Mouse (Mus musculus): Measurements from ENCODE around the gene Rxrg. TPM values are rescaled to one million over a fixed set of nuclear protein-coding genes. Genes with fewer than 3 reads are reported as not detected.
A peak's percentile ranks its signal among the peaks of the same experiment; 100 is the strongest.

Gene Rxrg
- polyA plus RNA-seq, 1 experiment from 2014 or later, result 32.8 TPM

- 9% methylated on average over 9 of the region's 9 CpGs for WGBS
- H3K9me3 ChIP-seq, result no peaks in the 10 kb centered on the region
- ATAC-seq (replicated peaks), result peak; percentile 78
- no peaks in the 10 kb centered on the region for H3K36me3 ChIP-seq
- peak overlapping the region; percentile 66 for H3K27ac ChIP-seq (replicated peaks)
- no peaks in the 10 kb centered on the region; the same call in 1 of the 2 replicates for H3K27me3 ChIP-seq
- peak overlapping the region; percentile 21 for H3K4me3 ChIP-seq
- no peak overlapping the region; the same call in 1 of the 2 replicates for H3K9ac ChIP-seq (replicated peaks)
- peak overlapping the region; percentile 47 for H3K4me2 ChIP-seq (replicated peaks)
- H3K4me1 ChIP-seq, result peaks cover 22% of the 10 kb centered on the region
These were observed 10.1 kb downstream of the Rxrg start for GRCm38 (mm10) chr1:167608201-167608741.

DNA sequence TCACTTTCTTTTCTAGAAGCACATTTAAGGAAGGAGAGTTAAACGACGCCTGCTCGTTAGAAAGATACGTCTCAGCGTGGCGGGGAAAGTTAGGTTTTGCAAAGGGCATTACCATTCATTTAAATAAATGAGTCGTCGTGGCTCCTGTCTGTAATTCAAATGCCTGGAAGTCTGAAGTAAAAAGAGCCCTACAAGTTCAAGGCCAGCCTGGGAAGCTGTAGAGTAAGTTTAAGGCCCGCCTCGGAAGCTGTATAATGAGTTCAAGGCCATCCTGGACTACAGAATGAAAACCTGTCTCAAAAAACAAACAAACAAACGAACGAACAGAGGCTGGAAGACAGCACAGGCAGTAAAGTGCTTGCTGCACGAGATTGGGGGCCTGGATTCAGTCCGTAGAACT, 18.9 kb downstream of the Rxrg start:
- no peaks in the 10 kb centered on the region for H3K27me3 ChIP-seq
- no peak overlapping the region for H3K4me2 ChIP-seq (replicated peaks)
- H3K27ac ChIP-seq (replicated peaks), result no peak overlapping the region
- ATAC-seq (replicated peaks), result no peak
- no peak overlapping the region for H3K9ac ChIP-seq (replicated peaks)
- no peaks in the 10 kb centered on the region for H3K36me3 ChIP-seq
- H3K4me3 ChIP-seq, result no peak overlapping the region
- H3K9me3 ChIP-seq, result no peaks in the 10 kb centered on the region
- H3K4me1 ChIP-seq, result no peaks in the 10 kb centered on the region
- 55% methylated on average over 14 of the region's 14 CpGs for WGBS

GRCm38 (mm10) chr1:167617995-167618489, 19.9 kb downstream of the Rxrg start:
- no peak overlapping the region for H3K4me3 ChIP-seq
- WGBS, result 81% methylated on average over 18 of the region's 18 CpGs
- no peak for ATAC-seq (replicated peaks)

DNA sequence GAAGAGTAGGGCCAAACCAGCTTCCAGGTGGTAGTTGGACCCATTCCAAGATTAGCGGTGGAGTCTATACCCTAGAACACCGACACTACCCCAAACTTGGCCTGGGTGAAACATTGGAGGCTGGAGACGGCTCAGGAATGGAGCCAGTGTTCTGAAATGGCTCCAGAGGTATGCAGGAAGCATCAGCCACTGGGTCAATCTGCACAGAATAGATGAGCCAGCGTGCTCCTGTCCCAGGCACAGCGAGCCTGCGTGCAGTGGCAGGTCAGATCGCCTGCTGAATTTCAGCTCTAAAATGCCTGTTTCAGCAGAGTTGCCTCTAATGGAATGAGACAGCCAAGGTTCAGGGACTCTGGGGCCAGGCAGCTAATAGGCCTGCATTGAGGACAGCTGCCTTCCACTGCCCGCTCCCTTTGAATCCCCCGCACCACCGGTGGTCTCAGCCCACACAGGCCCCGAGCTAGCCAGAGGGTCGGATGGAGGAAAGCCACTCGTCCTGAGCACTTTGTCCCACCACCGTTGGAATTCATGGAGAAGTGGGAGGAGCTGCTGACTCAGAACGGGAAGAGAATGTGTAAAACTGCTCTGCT, 22.1 kb downstream of the Rxrg start:
- no peak overlapping the region for H3K9ac ChIP-seq (replicated peaks)
- H3K9me3 ChIP-seq, result no peaks in the 10 kb centered on the region
- no peaks in the 10 kb centered on the region for H3K27me3 ChIP-seq
- no peak overlapping the region for H3K4me3 ChIP-seq
- H3K4me1 ChIP-seq, result no peaks in the 10 kb centered on the region
- H3K4me2 ChIP-seq (replicated peaks), result no peak overlapping the region
- 63% methylated on average over 15 of the region's 15 CpGs for WGBS
- H3K36me3 ChIP-seq, result no peaks in the 10 kb centered on the region
- H3K27ac ChIP-seq (replicated peaks), result no peak overlapping the region
- no peak for ATAC-seq (replicated peaks)

More at GRCm38 (mm10) chr1:167617995-167618489, 19.9 kb downstream of the Rxrg start:
- no peaks in the 10 kb centered on the region for H3K27me3 ChIP-seq
- H3K4me1 ChIP-seq, result no peaks in the 10 kb centered on the region
- H3K9ac ChIP-seq (replicated peaks), result no peak overlapping the region
- no peak overlapping the region for H3K27ac ChIP-seq (replicated peaks)
- no peaks in the 10 kb centered on the region for H3K36me3 ChIP-seq
- no peaks in the 10 kb centered on the region for H3K9me3 ChIP-seq
- no peak overlapping the region for H3K4me2 ChIP-seq (replicated peaks)

DNA sequence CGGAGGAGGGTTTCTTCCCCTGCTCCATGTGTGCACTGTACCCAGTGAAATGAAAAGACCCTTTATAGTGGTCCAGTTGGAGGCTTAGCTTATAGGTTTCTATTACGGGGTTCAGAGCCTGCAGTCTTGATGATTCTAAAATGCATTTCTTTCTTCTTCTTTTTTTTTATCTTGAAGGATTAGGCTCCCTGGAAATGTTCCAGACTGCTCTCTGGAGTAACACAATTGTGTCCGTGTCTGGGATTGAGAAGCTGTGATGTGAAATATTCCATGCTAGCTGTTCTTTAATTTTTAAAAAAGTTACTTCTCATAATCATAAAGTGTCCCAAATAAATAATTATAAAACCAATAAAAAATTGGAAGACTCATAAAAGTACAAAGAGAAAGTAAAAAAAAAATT, 26.9 kb downstream of the Rxrg start:
- ATAC-seq (replicated peaks), result no peak
- WGBS, result 49% methylated on average over 3 of the region's 3 CpGs

DNA sequence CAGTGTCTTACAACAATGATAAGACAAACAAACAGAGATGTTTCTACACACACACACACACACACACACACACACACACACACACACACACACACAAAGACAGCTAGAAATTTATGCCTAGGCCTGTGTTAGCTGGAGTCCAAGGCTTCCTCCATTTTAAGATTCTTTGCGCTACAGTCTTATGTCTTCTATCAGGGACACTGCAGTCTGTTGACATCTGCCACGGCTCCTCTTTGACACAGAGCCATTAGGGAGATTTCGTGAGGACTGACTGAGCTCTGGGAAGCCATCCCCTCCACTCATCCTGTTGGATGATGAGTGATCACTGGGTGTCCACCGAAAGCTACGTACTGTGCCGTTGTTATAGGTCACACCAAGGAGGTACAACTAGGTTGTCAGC, 33.6 kb downstream of the Rxrg start:
- H3K27ac ChIP-seq (replicated peaks), result no peak overlapping the region
- H3K9me3 ChIP-seq, result no peaks in the 10 kb centered on the region
- ATAC-seq (replicated peaks), result no peak
- H3K4me1 ChIP-seq, result no peaks in the 10 kb centered on the region
- H3K9ac ChIP-seq (replicated peaks), result no peak overlapping the region
- no peaks in the 10 kb centered on the region for H3K27me3 ChIP-seq
- WGBS, result 88% methylated on average over 6 of the region's 6 CpGs
- H3K4me3 ChIP-seq, result no peak overlapping the region
- H3K4me2 ChIP-seq (replicated peaks), result no peak overlapping the region
- H3K36me3 ChIP-seq, result no peaks in the 10 kb centered on the region

More for the DNA sequence above, 26.9 kb downstream of the Rxrg start:
- Histone ChIP-seq H3K4me2 (replicated peaks) (no peak overlapping the region), H3K9ac (replicated peaks) (no peak overlapping the region), H3K4me3 (no peak overlapping the region), H3K27me3 (no peaks in the 10 kb centered on the region), H3K4me1 (no peaks in the 10 kb centered on the region), H3K9me3 (no peaks in the 10 kb centered on the region), H3K27ac (replicated peaks) (no peak overlapping the region), H3K36me3 (no peaks in the 10 kb centered on the region)

DNA sequence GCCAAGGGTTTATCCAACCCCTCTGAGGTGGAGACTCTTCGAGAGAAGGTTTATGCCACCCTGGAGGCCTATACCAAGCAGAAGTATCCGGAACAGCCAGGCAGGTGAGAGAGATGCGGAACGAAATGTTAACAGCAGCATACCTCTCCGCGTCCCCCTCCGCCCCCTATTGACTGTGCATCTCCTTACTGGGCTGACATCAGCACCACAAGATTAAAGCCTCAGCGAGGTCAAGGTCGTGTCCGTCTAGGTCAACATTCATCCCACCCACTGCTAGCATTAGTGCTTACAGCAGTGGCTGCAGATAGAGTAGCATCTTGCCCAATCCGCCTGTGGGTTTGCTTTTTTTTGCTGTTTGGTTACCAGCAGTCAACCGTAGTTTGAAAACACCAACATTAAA, 37.5 kb downstream of the Rxrg start:
- Histone ChIP-seq H3K4me3 (no peak overlapping the region), H3K27me3 (no peaks in the 10 kb centered on the region), H3K27ac (replicated peaks) (no peak overlapping the region), H3K4me1 (0 out of 2 replicates have a peak, but pooled peaks cover 7% of the 10 kb centered on the region), H3K9me3 (no peaks in the 10 kb centered on the region), H3K36me3 (no peaks in the 10 kb centered on the region), H3K4me2 (replicated peaks) (no peak overlapping the region), H3K9ac (replicated peaks) (no peak overlapping the region)
- 54% methylated on average over 12 of the region's 12 CpGs for WGBS
- no peak for ATAC-seq (replicated peaks)

DNA sequence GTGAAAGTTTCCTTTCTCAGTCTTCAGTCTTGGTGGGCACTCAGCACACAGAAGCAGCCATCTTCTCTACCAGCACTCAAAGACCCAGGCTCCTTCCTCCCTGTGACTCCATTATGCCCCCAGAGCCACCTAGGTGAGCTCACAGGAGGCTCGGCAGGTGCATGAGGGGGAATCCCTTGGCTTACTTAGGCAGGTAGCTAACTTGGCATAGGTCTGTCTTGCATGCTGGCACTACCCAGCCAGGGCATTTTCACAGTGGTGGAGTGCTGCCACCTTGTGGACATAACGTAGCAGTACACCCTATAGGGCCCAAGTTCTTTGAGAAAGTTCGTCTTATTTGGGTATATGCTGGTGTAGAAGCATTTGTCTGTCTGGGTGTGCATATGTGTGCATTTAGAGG, 38.8 kb downstream of the Rxrg start:
- no peaks in the 10 kb centered on the region for H3K36me3 ChIP-seq
- no peak overlapping the region for H3K9ac ChIP-seq (replicated peaks)
- H3K4me2 ChIP-seq (replicated peaks), result no peak overlapping the region
- H3K4me3 ChIP-seq, result no peak overlapping the region
- 0 out of 2 replicates have a peak, but pooled peaks cover 7% of the 10 kb centered on the region for H3K4me1 ChIP-seq
- no peaks in the 10 kb centered on the region for H3K9me3 ChIP-seq
- H3K27me3 ChIP-seq, result no peaks in the 10 kb centered on the region
- H3K27ac ChIP-seq (replicated peaks), result no peak overlapping the region
- WGBS, result 4% methylated on average over 3 of the region's 3 CpGs
- ATAC-seq (replicated peaks), result peak; percentile 57

GRCm38 (mm10) chr1:167638053-167638452, 39.9 kb downstream of the Rxrg start:
- Histone ChIP-seq H3K27me3 (no peaks in the 10 kb centered on the region), H3K27ac (replicated peaks) (no peak overlapping the region), H3K4me2 (replicated peaks) (no peak overlapping the region), H3K4me1 (0 out of 2 replicates have a peak, but pooled peaks cover 7% of the 10 kb centered on the region), H3K4me3 (no peak overlapping the region), H3K9ac (replicated peaks) (no peak overlapping the region), H3K36me3 (no peaks in the 10 kb centered on the region), H3K9me3 (no peaks in the 10 kb centered on the region)
- 27% methylated on average over 13 of the region's 13 CpGs for WGBS
- ATAC-seq (replicated peaks), result no peak

GRCm38 (mm10) chr1:167638901-167639300, 40.7 kb downstream of the Rxrg start:
- H3K4me2 ChIP-seq (replicated peaks), result no peak overlapping the region
- 0 out of 2 replicates have a peak, but pooled peaks cover 7% of the 10 kb centered on the region for H3K4me1 ChIP-seq
- H3K27me3 ChIP-seq, result no peaks in the 10 kb centered on the region
- H3K9me3 ChIP-seq, result no peaks in the 10 kb centered on the region
- no peak overlapping the region for H3K4me3 ChIP-seq
- ATAC-seq (replicated peaks), result no peak
- H3K36me3 ChIP-seq, result no peaks in the 10 kb centered on the region
- 66% methylated on average over 9 of the region's 9 CpGs for WGBS
- H3K9ac ChIP-seq (replicated peaks), result no peak overlapping the region
- no peak overlapping the region for H3K27ac ChIP-seq (replicated peaks)

DNA sequence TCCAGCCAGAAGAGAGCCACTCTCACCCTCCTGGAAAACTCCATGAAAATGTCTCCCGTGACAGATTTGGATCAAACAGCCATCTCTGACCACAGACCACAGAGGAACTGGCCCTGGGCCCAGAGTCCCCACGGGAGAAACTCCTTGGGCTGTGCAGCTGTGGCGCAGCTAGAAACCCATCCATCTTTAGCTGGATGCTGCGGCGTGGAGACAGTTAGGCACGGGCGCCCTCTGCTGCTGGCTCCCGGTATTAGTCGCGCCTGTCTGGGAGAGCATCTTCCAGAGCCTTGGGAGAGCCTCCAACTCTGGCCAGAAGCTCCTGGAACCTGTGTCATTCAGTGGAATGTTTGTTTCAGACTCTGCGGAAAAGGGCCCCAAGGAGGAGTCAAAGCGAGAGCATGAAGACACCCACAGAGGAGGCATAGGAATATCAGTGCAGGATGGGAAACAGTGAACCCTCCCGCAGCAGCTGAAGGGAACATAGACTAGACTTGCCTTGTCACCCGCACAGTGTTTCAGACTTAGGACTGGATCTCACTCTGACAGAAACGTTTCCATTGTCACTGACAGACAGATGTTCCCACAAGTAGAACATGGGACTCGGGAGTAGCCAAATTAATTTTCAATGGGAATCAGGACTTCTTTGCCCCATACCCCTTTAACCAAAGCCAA, 46.8 kb downstream of the Rxrg start:
- H3K27ac ChIP-seq (replicated peaks), result no peak overlapping the region
- no peaks in the 10 kb centered on the region for H3K9me3 ChIP-seq
- H3K9ac ChIP-seq (replicated peaks), result no peak overlapping the region
- WGBS, result 19% methylated on average over 16 of the region's 16 CpGs
- no peaks in the 10 kb centered on the region for H3K36me3 ChIP-seq
- H3K27me3 ChIP-seq, result no peaks in the 10 kb centered on the region
- H3K4me1 ChIP-seq, result no peaks in the 10 kb centered on the region
- peak; percentile 74; the same call in 1 of the 2 replicates for ATAC-seq (replicated peaks)
- no peak overlapping the region for H3K4me3 ChIP-seq
- no peak overlapping the region for H3K4me2 ChIP-seq (replicated peaks)

DNA sequence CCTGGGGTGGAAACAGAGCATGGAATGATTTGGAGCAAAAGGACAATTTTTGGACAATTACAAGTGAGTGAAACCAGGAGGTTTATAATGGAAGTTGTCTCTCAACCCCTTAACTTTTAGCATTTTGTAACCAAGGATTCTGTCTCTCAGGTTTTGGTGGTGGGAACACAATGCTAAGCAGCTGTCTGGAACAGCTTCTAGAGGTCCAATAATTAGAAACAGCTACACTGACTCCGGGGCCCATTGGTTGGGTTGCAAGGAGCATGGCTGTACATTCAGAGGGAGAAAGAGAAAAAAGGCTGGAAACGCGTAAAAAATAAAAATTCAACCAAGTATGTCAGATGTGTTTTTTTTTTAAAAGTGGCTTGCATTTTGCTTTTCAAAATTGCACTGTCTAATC, 50.5 kb downstream of the Rxrg start:
- H3K27me3 ChIP-seq, result no peaks in the 10 kb centered on the region
- H3K9me3 ChIP-seq, result no peaks in the 10 kb centered on the region
- no peak for ATAC-seq (replicated peaks)
- no peak overlapping the region for H3K27ac ChIP-seq (replicated peaks)
- H3K9ac ChIP-seq (replicated peaks), result no peak overlapping the region
- H3K36me3 ChIP-seq, result no peaks in the 10 kb centered on the region
- no peaks in the 10 kb centered on the region for H3K4me1 ChIP-seq
- no peak overlapping the region for H3K4me3 ChIP-seq
- H3K4me2 ChIP-seq (replicated peaks), result no peak overlapping the region
- 93% methylated on average over 3 of the region's 3 CpGs for WGBS

Measured in forebrain, embryonic 15.5 days (tissue).